Mouse (Mus musculus): Measurements from ENCODE around the gene Scn4b. TPM values are rescaled to one million over a fixed set of nuclear protein-coding genes. Genes with fewer than 3 reads are reported as not detected.

The Scn4b gene
- total RNA-seq (2015; ENCODE audit: low replicate concordance) (not detected in 2 replicates), total RNA-seq (2017; ENCODE audit: low replicate concordance) (not detected in 2 replicates)

DNA sequence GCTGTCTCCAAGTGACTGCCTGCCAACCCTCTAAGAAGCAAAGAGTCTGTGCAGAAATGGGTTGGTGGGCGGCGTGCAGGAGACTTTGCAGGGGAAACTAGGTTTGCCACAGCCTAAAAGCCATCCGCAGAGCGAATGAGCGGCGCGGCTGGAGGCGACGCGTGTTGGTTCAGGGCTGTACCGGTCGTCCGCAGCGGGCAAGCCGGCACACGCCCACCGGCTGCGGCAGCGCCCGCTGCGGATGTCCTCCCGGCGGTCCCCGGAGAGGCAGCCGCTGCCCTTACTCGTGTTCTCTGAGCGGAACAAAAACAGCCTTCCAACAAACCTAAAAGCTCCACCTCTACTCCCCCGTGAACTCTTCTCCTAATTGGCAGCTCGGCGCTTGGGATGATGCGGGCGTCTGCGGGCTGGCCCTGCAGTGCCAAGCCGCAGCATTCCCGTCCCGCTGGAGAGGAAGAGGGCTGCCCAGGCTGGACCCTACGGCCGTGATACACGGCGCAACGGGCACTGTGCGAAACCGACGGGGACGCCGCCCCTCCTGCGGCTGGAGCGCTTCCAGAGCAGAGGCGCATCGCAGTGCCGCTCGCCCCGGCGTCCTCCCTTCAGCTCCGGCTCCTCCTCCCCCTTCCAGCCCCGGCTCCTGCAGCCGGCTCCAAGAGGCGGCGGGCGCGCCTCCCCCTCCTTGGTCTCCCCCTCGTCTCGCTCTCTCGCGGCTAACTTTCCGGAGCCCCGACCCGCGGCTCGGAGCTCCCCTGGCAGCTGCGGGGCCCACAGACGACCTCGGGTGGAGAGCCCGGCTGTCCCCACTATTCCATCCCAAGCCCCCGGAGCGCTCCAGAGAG lies at the start of gene Scn4b:
TSS of gene Scn4b (plus strand) at position 205 of the 842 bp plus-strand sequence.
- ATAC-seq (replicated peaks; ENCODE audit: low FRiP score, poor library complexity, severe bottlenecking): no peak

DNA sequence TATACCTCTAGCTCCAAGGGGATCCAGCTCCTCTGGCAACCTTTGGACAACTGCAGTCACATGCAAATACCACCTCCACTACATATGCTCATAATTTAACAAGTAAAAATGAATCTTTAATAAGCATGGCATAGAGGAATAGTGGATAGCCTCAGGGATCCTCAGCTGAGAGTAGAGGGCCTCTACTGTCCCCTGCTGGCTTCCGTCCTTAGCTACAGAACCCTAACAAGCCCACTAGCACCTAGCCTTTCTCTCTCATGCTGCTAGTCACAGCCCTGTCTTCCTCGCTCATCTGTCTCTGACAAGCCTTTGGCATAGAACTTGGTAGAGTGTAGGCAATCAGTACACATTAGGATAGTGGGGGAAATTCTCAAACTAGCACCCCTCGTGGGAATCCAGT lies 47.4 kb upstream of the Scn4b start:
- ATAC-seq (replicated peaks; ENCODE audit: low FRiP score, poor library complexity, severe bottlenecking): no peak

DNA sequence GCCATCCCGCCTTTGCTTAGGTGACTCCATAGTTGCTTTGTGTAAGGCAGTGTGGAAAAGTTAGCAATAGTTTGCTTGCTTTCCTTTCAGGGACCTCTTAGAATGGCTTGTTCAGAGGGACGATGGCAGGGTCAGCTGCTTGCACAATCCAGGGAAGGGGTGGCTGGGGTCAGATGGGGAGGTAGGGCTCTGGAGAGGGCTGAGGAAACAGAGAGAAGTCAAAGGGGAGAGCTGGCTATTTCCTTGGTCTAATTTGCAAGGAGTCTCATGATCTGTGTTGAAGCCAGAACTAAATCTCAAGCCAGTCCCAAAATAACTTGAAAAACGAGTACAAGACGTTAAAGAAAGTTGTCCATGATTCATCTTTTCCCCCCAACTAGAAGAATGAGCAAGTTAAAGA lies 45.6 kb upstream of the Scn4b start:
- no peak for ATAC-seq (replicated peaks; ENCODE audit: low FRiP score, poor library complexity, severe bottlenecking)

DNA sequence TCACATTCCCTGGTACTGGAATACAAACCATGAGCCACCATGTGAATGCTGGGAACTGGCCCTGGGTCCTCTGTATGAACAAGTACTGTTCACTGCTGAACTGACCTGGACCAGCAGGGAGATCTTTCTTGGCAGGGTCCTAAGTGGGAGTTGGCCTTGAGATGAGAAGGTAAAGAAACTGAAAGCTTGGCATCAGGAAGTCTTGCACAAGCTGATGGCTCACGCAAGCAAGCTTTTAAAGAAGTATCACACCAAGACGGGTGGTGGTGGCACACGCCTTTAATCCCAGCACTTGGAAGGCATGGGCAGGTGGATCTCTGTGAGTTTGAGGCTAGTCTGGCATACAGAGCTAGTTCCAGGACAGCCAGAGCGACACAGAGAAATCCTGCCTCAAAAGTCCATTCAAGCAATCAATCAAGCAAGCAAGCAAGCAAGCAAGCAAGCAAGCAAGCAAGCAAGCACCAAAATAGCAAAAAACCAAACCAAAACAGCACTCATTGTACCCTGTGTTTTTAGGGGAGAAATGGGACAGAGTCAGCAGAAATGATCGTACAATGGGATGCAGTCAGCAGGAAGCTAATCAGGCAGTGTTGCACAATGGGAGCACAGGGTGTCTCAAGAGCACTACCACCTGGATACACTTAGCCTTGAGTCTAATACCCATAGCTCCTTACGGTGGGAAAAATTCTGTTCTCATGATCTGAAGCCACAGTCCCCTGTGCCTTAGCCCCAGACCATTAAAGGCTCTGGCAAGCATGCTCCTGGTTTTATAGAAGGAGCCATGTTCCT lies 42.9 kb upstream of the Scn4b start:
- no peak for ATAC-seq (replicated peaks; ENCODE audit: low FRiP score, poor library complexity, severe bottlenecking)

GRCm38 (mm10) chr9:45097877-45098276 lies 40.3 kb upstream of the Scn4b start:
- no peak for ATAC-seq (replicated peaks; ENCODE audit: low FRiP score, poor library complexity, severe bottlenecking)

- ATAC-seq (replicated peaks; ENCODE audit: low FRiP score, poor library complexity, severe bottlenecking): no peak
These were observed 39.8 kb upstream of the Scn4b start for GRCm38 (mm10) chr9:45098426-45098825.

GRCm38 (mm10) chr9:45102528-45102927 lies 35.7 kb upstream of the Scn4b start:
- no peak for ATAC-seq (replicated peaks; ENCODE audit: low FRiP score, poor library complexity, severe bottlenecking)

DNA sequence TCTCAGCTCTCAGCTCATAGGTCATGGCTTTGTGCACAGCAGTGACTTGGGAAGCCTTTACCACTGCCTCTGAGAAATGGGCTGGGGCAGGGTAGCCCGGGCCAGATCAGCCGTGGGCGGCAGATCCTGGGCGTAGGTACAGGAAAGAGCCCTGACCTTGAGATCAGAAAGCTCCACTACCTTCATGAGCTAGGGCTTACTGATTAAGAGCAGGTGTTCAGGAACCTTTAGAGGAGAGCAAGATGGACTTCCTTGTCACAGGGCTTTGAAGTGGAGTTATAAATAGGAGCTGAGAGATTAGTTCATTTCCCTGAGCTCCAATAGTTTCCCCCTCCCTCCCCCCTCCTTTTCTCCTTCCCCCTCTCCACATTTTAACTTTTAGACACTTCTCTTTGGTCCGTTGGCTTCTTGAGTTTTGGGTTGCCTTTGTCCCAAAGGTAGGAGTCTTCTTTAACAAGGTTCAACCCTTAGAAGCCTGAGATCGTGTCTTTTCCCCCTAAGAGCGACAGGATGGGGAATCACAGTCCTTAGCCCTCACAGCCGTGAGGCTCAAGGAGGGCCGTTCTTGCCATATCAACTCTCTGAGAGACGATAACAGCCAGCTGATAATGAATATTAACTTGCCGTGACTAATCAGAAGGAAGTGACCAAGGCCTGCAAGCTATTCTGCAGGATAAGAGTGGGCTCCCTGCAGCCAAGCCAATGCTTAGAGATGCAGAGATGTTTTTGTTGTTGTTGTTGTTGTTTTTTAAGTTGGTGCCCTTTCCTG lies 34.8 kb upstream of the Scn4b start:
- ATAC-seq (replicated peaks; ENCODE audit: low FRiP score, poor library complexity, severe bottlenecking): no peak

DNA sequence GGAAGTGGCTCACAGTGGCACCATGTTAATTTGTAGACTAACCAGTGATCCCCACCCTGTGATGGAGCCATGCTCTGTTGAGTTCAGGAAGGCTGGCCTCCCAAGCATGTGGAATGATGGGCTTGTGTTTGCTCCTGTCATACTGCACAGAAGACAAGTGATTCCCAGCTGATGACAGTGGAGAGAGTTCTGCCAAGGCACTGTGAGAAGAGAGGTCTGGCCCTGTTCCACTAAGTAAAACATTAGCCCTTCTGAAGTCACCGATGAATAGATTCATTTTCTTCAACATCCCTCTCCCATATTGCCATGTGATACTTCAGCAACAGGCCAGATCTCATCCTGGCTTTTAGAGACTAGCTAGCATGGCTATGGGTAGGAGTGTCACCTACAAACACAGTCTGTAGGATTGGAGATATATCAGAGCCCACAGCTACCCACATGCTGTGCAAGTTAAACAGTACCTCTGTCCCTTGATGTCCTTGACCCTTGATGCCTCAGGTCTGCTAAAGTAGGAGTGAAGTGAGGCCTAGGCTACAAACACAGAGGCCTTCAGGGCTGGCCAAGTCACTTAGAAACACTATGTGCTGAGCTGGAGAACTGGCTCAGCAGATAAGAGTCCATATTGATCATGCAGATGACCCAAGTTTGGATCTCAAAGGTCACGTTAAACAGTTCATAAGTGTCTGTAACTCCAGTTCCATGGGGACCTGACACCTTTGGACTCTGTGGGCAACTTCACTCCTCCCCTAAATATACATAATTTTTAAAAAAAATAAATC lies 32.4 kb upstream of the Scn4b start:
- no peak for ATAC-seq (replicated peaks; ENCODE audit: low FRiP score, poor library complexity, severe bottlenecking)

- no peak for ATAC-seq (replicated peaks; ENCODE audit: low FRiP score, poor library complexity, severe bottlenecking)
These were observed 22.5 kb upstream of the Scn4b start for GRCm38 (mm10) chr9:45115706-45116105.

DNA sequence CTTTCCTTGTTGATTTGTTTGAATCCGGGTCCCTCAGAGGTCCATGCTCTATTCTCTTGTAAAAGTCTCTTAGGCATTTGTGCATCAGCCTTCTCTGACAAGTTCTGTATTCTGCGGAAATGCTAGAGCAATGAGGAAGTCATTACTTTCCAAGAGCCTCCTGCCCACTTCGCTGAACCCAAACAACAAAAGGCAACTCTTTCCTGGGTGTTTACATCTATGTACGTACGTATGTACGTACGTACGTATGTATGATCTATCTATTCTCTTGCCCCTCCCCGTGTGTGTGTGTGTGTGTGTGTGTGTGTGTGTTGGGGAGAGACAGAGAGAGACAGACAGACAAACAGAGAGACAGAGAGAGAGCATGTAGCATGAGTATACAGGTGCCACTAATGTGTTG lies 21.4 kb upstream of the Scn4b start:
- ATAC-seq (replicated peaks; ENCODE audit: low FRiP score, poor library complexity, severe bottlenecking): no peak

GRCm38 (mm10) chr9:45117741-45118431 lies 20.3 kb upstream of the Scn4b start, which contains the start of gene Scn2b:
TSS of gene Scn2b (plus strand) at chr9:45117782.
- ATAC-seq (replicated peaks; ENCODE audit: low FRiP score, poor library complexity, severe bottlenecking): no peak

DNA sequence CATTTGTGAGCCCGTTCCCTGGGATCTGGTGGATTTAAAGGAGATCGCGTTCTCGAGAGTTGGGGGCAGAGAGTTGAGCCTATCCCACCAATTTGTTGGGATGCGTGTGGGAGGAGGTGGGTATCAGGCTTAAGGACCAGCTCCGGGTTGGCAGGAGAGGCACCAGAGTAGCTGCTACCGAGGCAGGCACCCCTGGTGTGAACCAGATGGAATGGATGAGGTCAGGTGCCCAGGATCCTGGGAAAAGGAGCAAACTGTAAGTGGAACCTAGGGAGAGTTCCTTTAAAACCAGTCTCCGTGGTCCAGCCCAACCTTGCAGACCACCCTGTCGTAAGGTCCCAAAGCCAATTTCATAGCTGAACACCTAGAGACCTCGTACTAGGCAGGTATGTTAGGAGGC lies 19.6 kb upstream of the Scn4b start:
- no peak for ATAC-seq (replicated peaks; ENCODE audit: low FRiP score, poor library complexity, severe bottlenecking)

DNA sequence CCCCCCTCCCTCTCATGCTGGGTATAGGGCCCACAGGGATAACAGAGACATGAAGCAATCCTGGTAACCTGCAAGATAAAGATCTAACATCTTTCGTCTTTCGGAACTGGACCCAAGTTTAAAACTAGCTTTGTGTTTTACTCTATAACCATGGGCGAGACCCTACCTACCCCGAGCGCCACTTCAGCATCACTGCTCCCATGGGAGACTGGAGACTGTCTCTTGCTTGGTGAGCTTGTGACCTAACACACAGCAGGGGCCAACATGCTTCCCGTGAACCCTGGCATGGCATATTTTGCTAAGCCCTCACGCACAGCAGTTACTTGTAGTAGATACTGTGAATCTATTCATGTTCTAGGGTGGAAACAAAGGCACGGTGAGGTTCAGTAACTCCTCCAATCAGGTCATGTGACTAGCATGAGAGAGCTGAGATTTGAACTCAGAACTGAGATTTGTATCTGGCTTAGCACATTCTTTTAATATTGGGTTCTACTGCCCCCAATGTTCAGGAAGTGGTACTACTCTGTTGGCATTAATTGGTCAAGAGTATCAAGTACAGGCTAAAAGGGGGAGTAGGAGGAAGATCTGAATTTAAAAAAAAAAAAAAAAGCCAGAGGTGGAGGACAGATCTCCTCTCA lies 18.8 kb upstream of the Scn4b start:
- ATAC-seq (replicated peaks; ENCODE audit: low FRiP score, poor library complexity, severe bottlenecking): no peak

- ATAC-seq (replicated peaks; ENCODE audit: low FRiP score, poor library complexity, severe bottlenecking): no peak
These were observed 18.2 kb upstream of the Scn4b start for GRCm38 (mm10) chr9:45119954-45120530.

- ATAC-seq (replicated peaks; ENCODE audit: low FRiP score, poor library complexity, severe bottlenecking): no peak
These were observed 17.6 kb upstream of the Scn4b start for GRCm38 (mm10) chr9:45120567-45120966.

GRCm38 (mm10) chr9:45121001-45121400 lies 17.2 kb upstream of the Scn4b start:
- no peak for ATAC-seq (replicated peaks; ENCODE audit: low FRiP score, poor library complexity, severe bottlenecking)

DNA sequence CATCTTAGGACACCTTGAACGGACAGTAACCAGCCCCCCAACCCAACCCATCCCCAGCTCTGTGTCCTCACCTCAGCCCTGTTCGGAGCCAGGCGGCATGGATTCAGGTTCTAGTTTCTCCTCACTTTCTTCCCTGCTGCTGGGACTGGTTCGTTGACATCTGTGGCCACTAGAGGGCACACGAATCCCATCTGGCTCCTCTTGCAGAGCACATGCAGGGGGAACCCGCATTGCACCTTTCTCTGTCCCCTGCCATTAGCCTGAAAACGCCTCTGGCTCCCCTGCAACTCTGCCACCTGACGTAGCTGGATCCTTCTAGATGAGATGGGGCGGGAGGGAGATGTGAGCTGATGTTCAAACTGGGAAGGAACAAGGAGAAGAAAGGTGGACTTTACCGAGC lies 16.4 kb upstream of the Scn4b start:
- ATAC-seq (replicated peaks; ENCODE audit: low FRiP score, poor library complexity, severe bottlenecking): no peak
